Mouse (Mus musculus) testis, adult 2 months (tissue): Measurements from ENCODE around the gene Fthl17c.
"Not testable (repeated sequence)": the region's sequence is repeated elsewhere in the genome, so short reads cannot be mapped to it uniquely, and the experiment has no call there.

Experiments used
- CTCF ChIP-seq: fragments of 200-500 bp; IDR thresholded peaks from 2 replicates; pipeline ENCODE4 v1.5.1; 2012; ENCODE audit warnings: low read depth, mild to moderate bottlenecking, inconsistent platforms, low read length, moderate library complexity; ENCODE audit not compliant: control insufficient read depth, insufficient read depth, insufficient replicate concordance
- POLR2A ChIP-seq: fragments of 200-500 bp; IDR thresholded peaks from 2 replicates; pipeline ENCODE4 v1.6.1; 2012; ENCODE audit warnings: low read depth, mild to moderate bottlenecking, inconsistent platforms, low read length, moderate library complexity; ENCODE audit not compliant: control insufficient read depth

GRCm38 (mm10) chrX:8962875-8963274, 13.5 kb downstream of the Fthl17c start, which contains the start of gene Fthl17b:
- not testable (repeated sequence) for TF ChIP-seq CTCF, POLR2A
